Mouse (Mus musculus): ENCODE measurements at regions not wholly inside any gene's neighbourhood (a gene's known extent, or its start where the extent isn't known, plus 50 kb on each side); places are given as distances from the start of the nearest gene placed in this dataset.
"Not testable (repeated sequence)": the region's sequence is repeated elsewhere in the genome, so short reads cannot be mapped to it uniquely, and the experiment has no call there.

DNA sequence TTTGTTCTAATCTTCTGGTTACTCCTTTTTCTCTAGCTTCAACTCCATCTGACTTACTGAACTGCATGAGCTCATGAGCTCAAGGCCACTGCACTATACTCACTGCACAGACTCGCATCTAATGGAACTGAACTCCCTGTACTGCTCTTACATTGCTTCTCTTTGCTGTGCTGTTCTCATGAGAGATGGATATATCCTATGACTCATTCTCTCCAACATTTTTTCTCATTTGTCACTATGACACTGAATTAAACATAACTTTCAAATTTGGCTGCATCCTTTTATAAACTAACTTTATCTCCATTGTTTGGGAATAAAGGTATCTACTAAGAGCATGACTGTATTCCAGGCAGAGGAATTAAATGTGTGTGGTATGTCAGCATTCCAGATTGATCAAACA, 806.2 kb downstream of the Rab28 start:
- DNase-seq (ENCODE audit: low spot score), result no peak

GRCm38 (mm10) chr5:40882886-40883285, 825.1 kb downstream of the Rab28 start:
- no peak for DNase-seq (ENCODE audit: low spot score)

DNA sequence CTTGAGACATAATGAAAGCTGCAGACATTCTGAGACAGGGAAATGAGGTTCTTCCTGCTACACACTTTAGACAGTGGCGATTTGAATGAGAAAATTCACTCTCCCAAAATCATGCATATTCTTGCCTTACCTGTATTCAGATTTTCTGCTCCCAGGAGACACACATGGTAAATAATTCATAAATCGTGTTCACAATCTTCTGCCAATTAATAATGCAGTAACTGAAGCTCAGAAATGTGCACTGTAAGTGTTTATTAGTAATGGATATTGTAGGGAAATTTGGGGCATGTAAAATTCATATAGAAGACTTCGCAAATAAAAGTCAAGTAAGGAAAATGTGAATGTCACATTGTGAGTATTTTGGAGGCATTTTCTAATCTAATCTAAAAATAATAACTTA, 830.2 kb downstream of the Rab28 start:
- no peak for DNase-seq (ENCODE audit: low spot score)

- DNase-seq (ENCODE audit: low spot score), result not testable (repeated sequence)
Measured at GRCm38 (mm10) chr5:40862349-40862748, 845.6 kb downstream of the Rab28 start.
